ENCODE assay signal across 1 mouse cellular context in the genomic region with DNA sequence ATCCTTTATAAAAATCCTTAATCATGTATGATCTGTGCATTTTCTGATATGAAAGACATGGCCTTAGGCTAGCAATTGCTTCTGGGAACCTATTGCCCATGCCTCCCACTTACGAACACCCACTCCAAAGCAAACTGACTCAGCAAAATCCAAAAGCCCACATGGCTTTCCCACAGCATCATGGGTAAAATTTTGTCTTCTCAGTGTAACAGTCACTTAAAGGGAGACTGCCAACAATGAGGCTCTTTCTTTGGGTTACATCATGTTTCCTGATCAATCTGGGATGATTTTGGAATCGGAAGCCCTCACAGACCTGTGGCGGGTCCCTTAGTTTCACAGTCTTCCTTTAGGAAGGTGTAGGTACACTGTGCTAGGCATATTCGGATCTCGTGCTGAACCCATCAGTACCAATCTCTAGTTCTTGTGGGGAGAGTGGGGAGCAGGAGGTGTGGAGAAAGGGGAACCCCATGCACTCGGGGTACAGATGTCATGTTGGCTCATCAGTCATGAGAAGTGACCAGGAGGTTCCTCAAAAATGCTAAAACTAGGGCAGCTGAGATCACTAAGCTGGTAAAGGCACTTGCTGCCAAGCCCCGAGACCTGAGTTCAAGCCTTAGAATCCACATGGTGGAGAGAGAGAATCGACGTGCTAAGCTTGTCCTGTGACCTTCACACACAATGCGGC.
TF ChIP-seq lines count a peak whose summit lies in the region.

No protein-coding gene starts in this region.

TF ChIP-seq in MEL, 35 proteins besides CTCF, POLR2A, EP300 and RAD21 (continued from another document):
- peak; percentile 74 for TF ChIP-seq MAX (IDR thresholded peaks at IDR 0.05; ENCODE audit: low read length)
- no peak for TF ChIP-seq NELFE (IDR thresholded peaks at IDR 0.05; ENCODE audit: low read depth, low read length)
- TF ChIP-seq MYC (IDR thresholded peaks at IDR 0.05; ENCODE audit: low read depth, low read length): peak; percentile 84
- no peak for TF ChIP-seq ZMIZ1 (IDR thresholded peaks at IDR 0.05; ENCODE audit: low read depth, low read length)
- TF ChIP-seq TCF12 (IDR thresholded peaks at IDR 0.05; ENCODE audit: low read depth, low read length): peak; percentile 21; the same call in 1 of the 2 replicates
- peak; percentile 97 for TF ChIP-seq MAFK (IDR thresholded peaks at IDR 0.05; ENCODE audit: borderline replicate concordance, low read depth, low read length)
- peak; percentile 56; the same call in 1 of the 2 replicates for TF ChIP-seq USF1 (IDR thresholded peaks at IDR 0.05; ENCODE audit: low read depth, low read length)
- peak; percentile 60; the same call in 1 of the 2 replicates for TF ChIP-seq ETS1 (IDR thresholded peaks at IDR 0.05; ENCODE audit: low read depth, low read length)
- TF ChIP-seq GABPA (IDR thresholded peaks at IDR 0.05; ENCODE audit: low read depth, low read length): peak; percentile 70
- 0 out of 2 replicates have a peak, but pooled peaks have one; percentile 30 for TF ChIP-seq MYB (IDR thresholded peaks at IDR 0.05; ENCODE audit: low read depth, low read length)
- peak; percentile 66; the same call in 1 of the 2 replicates for TF ChIP-seq SIN3A (IDR thresholded peaks at IDR 0.05; ENCODE audit: low read length)
- TF ChIP-seq KAT2A (conservative IDR thresholded peaks at IDR 0.05; ENCODE audit: low read depth, low read length): peak; percentile 44; the same call in 1 of the 2 replicates
- TF ChIP-seq ZC3H11A (IDR thresholded peaks at IDR 0.05; ENCODE audit: low read depth, low read length): no peak
- no peak for TF ChIP-seq TAL1 (IDR thresholded peaks at IDR 0.05; ENCODE audit: low read length)
- TF ChIP-seq RCOR1 (IDR thresholded peaks at IDR 0.05; ENCODE audit: low read depth, low read length): peak; percentile 51; the same call in 1 of the 2 replicates
